Mouse (Mus musculus) retina, postnatal 7 days (tissue): ENCODE measurements around the gene Tmem262.

ENCODE experiments used
- DNase-seq: peaks from one replicate; pipeline ENCODE4 v3.0.0-alpha.2; 2012; ENCODE audit warnings: low read depth, low spot score

Gene Tmem262

DNA sequence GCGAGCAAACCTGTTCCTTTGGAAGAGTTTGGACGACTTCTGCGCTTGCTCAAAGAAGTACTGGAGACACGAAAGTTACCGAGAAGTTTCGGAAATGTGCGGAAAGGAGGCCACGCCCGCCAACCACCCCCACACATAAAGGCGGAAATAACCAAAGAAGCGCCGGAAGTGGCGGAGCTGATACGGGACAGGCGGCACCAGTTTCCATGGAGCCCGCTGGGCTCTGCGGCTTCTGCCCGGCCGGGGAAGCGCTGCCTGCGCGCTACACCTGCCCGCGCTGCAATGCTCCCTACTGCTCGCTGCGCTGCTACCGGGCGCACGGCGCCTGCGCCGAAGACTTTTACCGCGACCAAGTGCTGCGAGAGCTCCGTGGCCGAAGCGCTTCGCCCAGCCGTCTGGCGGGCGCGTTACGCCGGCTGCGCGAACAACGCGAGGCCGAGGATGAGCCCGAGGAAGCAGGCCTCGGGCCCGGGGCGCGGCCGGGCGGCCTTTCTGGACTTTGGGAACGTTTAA, 18.8 kb upstream of the Tmem262 start, which contains the start of gene Znhit2:
Znhit2 (plus strand) TSS at position 172 of the 513 bp plus-strand sequence.
- peak; percentile 83 for DNase-seq

DNA sequence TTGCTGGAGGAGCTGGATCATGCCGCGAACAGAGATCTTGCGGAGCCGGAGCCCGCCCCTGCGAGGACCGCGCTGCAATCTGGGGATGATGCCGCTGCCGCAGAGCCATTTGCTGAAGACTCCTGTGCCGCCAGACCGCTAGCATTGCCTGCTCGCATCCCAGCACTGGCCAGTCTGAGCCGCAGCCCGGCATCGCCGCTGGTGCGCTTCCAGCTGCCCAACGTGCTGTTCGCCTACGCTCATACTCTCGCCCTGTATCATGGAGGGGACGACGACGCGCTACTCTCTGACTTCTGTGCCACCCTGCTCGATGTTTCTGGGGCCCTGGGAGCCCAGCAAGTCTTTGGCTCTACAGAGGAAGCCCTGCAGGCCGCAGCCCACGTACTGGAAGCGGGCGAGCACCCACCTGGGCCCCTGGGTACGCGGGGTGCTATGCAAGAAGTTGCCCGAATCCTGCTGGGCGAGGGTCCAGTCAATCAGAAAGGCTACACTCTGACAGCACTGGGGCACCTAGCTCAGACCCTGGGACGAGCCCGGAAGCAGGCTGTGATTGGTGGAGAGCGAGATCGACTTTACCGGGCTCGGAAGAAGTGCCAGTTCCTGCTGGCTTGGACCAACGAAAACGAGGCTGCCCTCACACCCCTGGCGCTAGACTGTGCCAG, 18.1 kb upstream of the Tmem262 start:
- no peak for DNase-seq

- no peak for DNase-seq
Measured at GRCm38 (mm10) chr19:6062418-6062817, 17.4 kb upstream of the Tmem262 start.

- DNase-seq: no peak
Measured at GRCm38 (mm10) chr19:6063081-6063480, 16.8 kb upstream of the Tmem262 start.

DNA sequence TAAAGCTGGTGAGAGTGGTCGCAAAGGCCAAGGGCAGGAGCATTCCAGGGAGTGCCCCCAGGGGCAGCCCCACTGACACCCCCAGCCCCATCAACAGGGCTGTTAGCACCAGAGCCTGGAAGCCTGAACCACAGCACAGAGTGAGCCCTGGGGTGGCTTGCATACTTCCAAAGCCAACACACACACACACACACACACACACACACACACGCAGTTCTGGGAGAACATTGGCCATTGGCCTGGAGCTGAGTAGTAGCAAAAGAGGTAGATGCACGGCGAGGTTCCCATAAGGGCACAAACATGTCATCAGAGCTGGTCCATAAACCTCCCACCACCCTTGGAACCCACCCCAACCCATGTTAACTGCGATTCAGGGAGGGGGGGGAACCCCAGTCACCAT, 13.3 kb upstream of the Tmem262 start:
- DNase-seq: no peak

GRCm38 (mm10) chr19:6067011-6067723, 12.7 kb upstream of the Tmem262 start:
- DNase-seq: no peak

DNA sequence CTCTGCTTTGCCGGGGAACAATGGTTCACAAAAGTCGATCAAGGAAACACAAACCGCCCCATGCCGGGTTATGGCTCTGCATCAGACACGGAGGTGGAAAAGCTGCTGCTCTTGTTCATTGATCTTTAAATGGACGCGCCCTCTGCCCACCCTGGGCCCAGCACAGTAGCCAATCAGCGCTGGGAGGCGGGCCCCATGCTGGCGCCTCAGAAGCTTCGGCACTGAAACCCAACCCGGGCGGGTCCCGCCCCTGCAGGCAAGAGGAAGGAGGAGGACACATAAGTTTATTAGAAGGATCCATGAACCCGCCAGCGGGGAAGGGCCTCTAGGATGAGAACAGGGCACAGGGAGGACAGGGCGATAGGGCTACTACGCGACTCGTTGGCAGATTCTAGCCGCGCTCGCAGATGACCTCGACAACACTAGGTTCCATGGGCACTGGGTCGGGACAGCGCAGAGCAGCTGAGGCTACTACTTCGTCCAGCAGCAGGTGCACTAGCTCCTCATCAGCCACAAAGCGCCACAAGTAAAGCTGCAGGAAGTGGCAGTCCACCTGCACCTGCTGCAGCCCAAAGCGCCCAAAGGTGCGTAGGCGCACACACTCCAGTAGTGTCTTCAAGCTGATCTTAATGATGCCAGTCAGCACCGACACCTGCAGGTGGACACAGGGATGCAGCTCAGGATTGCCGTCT, 12.0 kb upstream of the Tmem262 start, which contains the start of gene Tm7sf2:
Tm7sf2 (minus strand) TSS at position 650 of the 692 bp plus-strand sequence.
- DNase-seq: no peak

- no peak for DNase-seq
Measured at GRCm38 (mm10) chr19:6068951-6069350, 10.9 kb upstream of the Tmem262 start.

- no peak for DNase-seq
Measured at GRCm38 (mm10) chr19:6069851-6070250, 10.0 kb upstream of the Tmem262 start.

GRCm38 (mm10) chr19:6070571-6071250, 9.1 kb upstream of the Tmem262 start:
- DNase-seq: no peak

- no peak for DNase-seq
Measured at GRCm38 (mm10) chr19:6071261-6071660, 8.6 kb upstream of the Tmem262 start.

DNA sequence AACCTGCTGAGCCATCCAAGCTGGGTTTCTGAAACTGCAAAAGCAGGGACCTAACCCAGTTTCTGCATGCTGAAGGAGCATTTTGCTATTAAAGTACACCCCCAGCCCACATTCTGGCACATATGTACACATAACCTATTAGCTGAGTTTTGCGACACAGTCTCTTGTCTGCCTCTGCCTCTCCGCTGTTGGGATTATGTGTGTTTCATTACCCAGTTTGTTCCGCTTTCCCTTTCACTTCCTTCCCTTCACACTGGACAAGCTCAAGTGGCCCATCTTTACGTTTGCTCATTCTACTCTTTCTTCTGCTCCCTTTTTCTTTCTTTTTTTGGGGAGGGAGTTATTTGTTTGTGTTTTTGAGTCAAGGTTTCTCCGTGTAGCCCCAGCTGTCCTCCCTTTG, 5.9 kb upstream of the Tmem262 start:
- DNase-seq: no peak

GRCm38 (mm10) chr19:6076564-6077393, 3.1 kb upstream of the Tmem262 start, which contains the start of gene Vps51:
Vps51 (minus strand) TSS chr19:6077231.
- peak; percentile 84 for DNase-seq

DNA sequence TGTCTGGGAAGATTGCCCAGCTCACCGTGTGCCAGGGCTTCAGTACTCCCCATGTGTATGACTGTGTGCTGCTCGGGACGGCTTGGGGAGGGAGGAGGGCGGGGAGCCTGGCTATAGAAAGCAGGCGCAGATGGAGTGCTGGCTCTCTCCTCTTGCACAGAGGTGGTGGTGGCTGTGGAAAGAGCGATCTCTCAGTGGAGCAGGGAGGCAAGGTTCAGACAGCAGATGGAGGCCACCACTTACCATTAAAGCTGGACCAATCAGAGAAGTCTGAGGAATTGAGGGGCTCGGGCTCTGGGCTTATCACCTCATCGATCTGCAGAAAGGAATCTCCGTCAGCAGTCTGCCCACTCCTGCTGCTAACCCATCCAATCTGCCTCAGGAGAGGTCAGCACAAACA, 2.3 kb downstream of the Tmem262 start, which contains the start of gene Gm28374:
Gm28374 (minus strand) TSS at position 101 of the 400 bp plus-strand sequence.
- DNase-seq: no peak

GRCm38 (mm10) chr19:6084478-6085248, 4.8 kb downstream of the Tmem262 start, which contains the start of the genes Zfpl1 and Cdca5:
Zfpl1 (minus strand) TSS chr19:6084956.
Cdca5 (plus strand) TSS chr19:6084983.
- peak; percentile 98 for DNase-seq

GRCm38 (mm10) chr19:6085417-6085879, 5.6 kb downstream of the Tmem262 start:
- no peak for DNase-seq

DNA sequence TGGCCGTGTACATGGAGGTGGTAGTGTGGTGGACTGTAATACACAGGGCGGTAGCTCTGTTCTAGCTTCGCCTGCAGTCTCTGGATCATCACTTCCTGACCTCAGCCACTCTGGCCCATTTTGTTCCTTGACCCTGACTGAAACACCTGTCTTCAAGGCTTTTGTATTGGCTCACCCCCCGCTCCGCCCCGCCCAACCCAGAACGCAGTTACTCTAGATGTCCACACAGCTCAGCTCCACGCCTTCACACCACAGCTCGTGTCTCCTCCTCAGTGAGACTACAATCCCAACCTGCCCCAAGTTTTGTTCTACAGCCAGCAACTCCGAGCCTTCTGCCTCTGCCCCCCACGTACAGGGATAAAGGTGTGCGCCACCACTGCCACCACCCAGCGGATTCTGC, 9.0 kb downstream of the Tmem262 start:
- no peak for DNase-seq

- no peak for DNase-seq
Measured at GRCm38 (mm10) chr19:6094119-6094518, 14.3 kb downstream of the Tmem262 start, which contains the start of gene AC131692.1. AC131692.1 (plus strand) TSS chr19:6094419.

GRCm38 (mm10) chr19:6097847-6098246, 18.0 kb downstream of the Tmem262 start:
- DNase-seq: no peak
